Comparison of ENCODE assay signal across 35 mouse cellular contexts in the genomic region with DNA sequence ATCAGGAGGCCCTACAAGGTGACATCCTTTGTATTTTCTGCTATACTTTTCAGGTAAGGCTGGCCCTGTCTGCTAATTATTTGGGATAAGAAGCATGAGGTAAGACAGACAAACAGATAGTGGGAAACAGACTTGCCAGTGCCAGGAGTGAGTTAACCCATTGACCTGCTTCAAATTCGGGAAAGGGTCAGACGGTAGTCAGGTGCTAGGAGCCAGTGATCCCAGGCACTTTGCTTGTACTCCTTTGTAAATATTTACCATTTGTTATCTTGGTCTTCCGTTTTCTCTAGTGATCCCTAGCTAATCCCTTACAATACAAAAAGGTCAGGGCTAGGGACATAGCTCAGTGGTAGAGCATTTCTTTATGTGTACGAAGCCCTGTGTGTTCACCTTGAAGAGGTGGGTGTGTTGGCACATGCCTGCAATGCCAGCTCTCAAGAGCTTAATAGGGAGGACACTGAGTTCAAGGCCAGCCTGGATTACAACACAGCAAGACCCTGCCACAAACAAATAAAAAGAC.
"Had no signal": no experiment of that assay in that cellular context is flagged by ENCODE, and none has a peak within 500 bp of the region (broad histone marks: within the 10 kb centered on the region; RNA-seq: fewer than 3 reads in every experiment).

No protein-coding gene starts in this region.

- H3K4me3 ChIP-seq: heart, adult 2 months; heart, embryonic 10.5 days; heart, embryonic 12.5 days; heart, embryonic 13.5 days; heart, embryonic 15.5 days; hindbrain, embryonic 10.5 days; hindbrain, embryonic 12.5 days; hindbrain, embryonic 13.5 days; hindbrain, embryonic 15.5 days; intestine, embryonic 15.5 days; kidney, embryonic 15.5 days; layer of hippocampus, adult 2 months had no signal

- ATAC-seq: hindbrain, embryonic 16.5 days; hindbrain, postnatal 0 days; inflammation-experienced regulatory T-cells, adult 6 months; intestine, embryonic 15.5 days; intestine, embryonic 16.5 days; intestine, postnatal 0 days had no signal

- DNase-seq: heart, adult 2 months; heart, postnatal 10 days; heart, postnatal 14 days; heart, postnatal 36 days; heart, postnatal 4 days; kidney, adult 11 months; kidney, adult 18-20 months; kidney, adult 2 months; kidney, adult 8-10 months; kidney, adult 9 months; kidney, postnatal 10 days; kidney, postnatal 14 days; kidney, postnatal 25 days; kidney, postnatal 36 days; kidney, postnatal 4 days; layer of hippocampus, adult 9-11 months had no signal

- H3K4me1 ChIP-seq: intestine, embryonic 15.5 days had no signal

- H3K9me3 ChIP-seq: heart, embryonic 10.5 days; heart, embryonic 12.5 days; heart, embryonic 13.5 days; heart, embryonic 15.5 days; hindbrain, embryonic 10.5 days; hindbrain, embryonic 12.5 days; hindbrain, embryonic 13.5 days; hindbrain, embryonic 15.5 days; intestine, embryonic 15.5 days; kidney, embryonic 15.5 days had no signal

- H3K27ac ChIP-seq: heart, adult 2 months; heart, embryonic 10.5 days; heart, embryonic 13.5 days; heart, embryonic 15.5 days; hindbrain, embryonic 10.5 days; hindbrain, embryonic 12.5 days; hindbrain, embryonic 13.5 days; hindbrain, embryonic 14.5 days; hindbrain, embryonic 15.5 days; hindbrain, postnatal 0 days; intestine, embryonic 15.5 days; kidney, embryonic 15.5 days; kidney, postnatal 0 days; layer of hippocampus, adult 2 months had no signal

- H3K36me3 ChIP-seq: heart, embryonic 10.5 days; heart, embryonic 12.5 days; heart, embryonic 13.5 days; heart, embryonic 15.5 days; hindbrain, embryonic 10.5 days; hindbrain, embryonic 12.5 days; hindbrain, embryonic 13.5 days; hindbrain, embryonic 15.5 days; intestine, embryonic 15.5 days; kidney, embryonic 15.5 days had no signal

- H3K27me3 ChIP-seq: heart, embryonic 12.5 days; heart, embryonic 15.5 days; hindbrain, embryonic 15.5 days; intestine, embryonic 15.5 days; kidney, embryonic 15.5 days had no signal

- H3K9ac ChIP-seq: heart, embryonic 12.5 days; heart, embryonic 13.5 days; heart, embryonic 15.5 days; hindbrain, embryonic 12.5 days; hindbrain, embryonic 13.5 days; hindbrain, embryonic 14.5 days; hindbrain, embryonic 15.5 days; intestine, embryonic 15.5 days; kidney, embryonic 15.5 days had no signal

- H3K4me2 ChIP-seq: heart, embryonic 11.5 days; heart, embryonic 12.5 days; heart, embryonic 13.5 days; heart, embryonic 15.5 days; hindbrain, embryonic 12.5 days; hindbrain, embryonic 13.5 days; hindbrain, embryonic 14.5 days; hindbrain, embryonic 15.5 days; intestine, embryonic 15.5 days; kidney, embryonic 15.5 days had no signal
